Mouse (Mus musculus) heart, postnatal 0 days (tissue): ENCODE measurements at regions not wholly inside any gene's neighbourhood (a gene's known extent, or its start where the extent isn't known, plus 50 kb on each side); places are given as distances from the start of the nearest gene placed in this dataset.

ENCODE experiments used
- ATAC-seq: fragments of 200-750 bp; cut with Nextera tagmentation; 2 replicates; pipeline ENCODE4 v1.8.0; 2017; ENCODE audit warnings: low read depth, moderate number of reproducible peaks, moderate library complexity; ENCODE audit not compliant: insufficient read depth
- DNase-seq: peaks from one replicate; pipeline ENCODE4 v3.0.0-alpha.2; 2016; ENCODE audit warnings: low spot score
- H3K27ac ChIP-seq: fragments of 300-500 bp; sonication (generic); 2 replicates; pipeline ENCODE4 v1.5.1; 2014; ENCODE audit warnings: low read depth, mild to moderate bottlenecking
- H3K27me3 ChIP-seq: fragments of 300-500 bp; sonication (generic); 2 replicates; pipeline ENCODE4 v1.6.1; 2014; ENCODE audit warnings: low read length, mixed read lengths; ENCODE audit not compliant: control insufficient read depth, insufficient read depth
- H3K36me3 ChIP-seq: fragments of 300-500 bp; sonication (generic); replicated peaks from 2 replicates; pipeline ENCODE4 v1.6.1; 2014; ENCODE audit warnings: low read length, mixed read lengths; ENCODE audit not compliant: control insufficient read depth, insufficient read depth
- H3K4me1 ChIP-seq: fragments of 300-500 bp; sonication (generic); 2 replicates; pipeline ENCODE4 v1.6.1; 2014; ENCODE audit warnings: antibody characterized with exemption; ENCODE audit not compliant: control insufficient read depth, insufficient read depth
- H3K4me2 ChIP-seq: fragments of 300-500 bp; sonication (generic); 2 replicates; pipeline ENCODE4 v1.6.1; 2014; ENCODE audit warnings: low read depth, mild to moderate bottlenecking, low read length, moderate library complexity
- H3K4me3 ChIP-seq: fragments of 300-500 bp; sonication (generic); 2 replicates; pipeline ENCODE4 v1.5.1; 2014; ENCODE audit warnings: low read depth, low read length
- H3K9ac ChIP-seq: fragments of 300-500 bp; sonication (generic); replicated peaks from 2 replicates; pipeline ENCODE4 v1.6.1; 2014; ENCODE audit warnings: low read depth, low read length, mixed read lengths
- H3K9me3 ChIP-seq: fragments of 300-500 bp; sonication (generic); replicated peaks from 2 replicates; pipeline ENCODE4 v1.6.1; 2016; ENCODE audit warnings: low read length; ENCODE audit not compliant: control insufficient read depth
- CTCF ChIP-seq: IDR thresholded peaks from 2 replicates; pipeline ENCODE4 v1.5.1; 2016; ENCODE audit warnings: antibody characterized with exemption, control low read depth, low read depth
- EP300 ChIP-seq: IDR thresholded peaks from 2 replicates; pipeline ENCODE4 v1.6.1; 2016; ENCODE audit warnings: antibody characterized with exemption, low read depth
- WGBS: fragments of 180-500 bp; shearing (Covaris S2); extraction: QIAGEN DNeasy Blood & Tissue Kit; methylation state at CpG from one replicate; pipeline ENCODE4 v1.1.7; 2014; 5-methylcytosine and 5-hydroxymethylcytosine counted together

DNA sequence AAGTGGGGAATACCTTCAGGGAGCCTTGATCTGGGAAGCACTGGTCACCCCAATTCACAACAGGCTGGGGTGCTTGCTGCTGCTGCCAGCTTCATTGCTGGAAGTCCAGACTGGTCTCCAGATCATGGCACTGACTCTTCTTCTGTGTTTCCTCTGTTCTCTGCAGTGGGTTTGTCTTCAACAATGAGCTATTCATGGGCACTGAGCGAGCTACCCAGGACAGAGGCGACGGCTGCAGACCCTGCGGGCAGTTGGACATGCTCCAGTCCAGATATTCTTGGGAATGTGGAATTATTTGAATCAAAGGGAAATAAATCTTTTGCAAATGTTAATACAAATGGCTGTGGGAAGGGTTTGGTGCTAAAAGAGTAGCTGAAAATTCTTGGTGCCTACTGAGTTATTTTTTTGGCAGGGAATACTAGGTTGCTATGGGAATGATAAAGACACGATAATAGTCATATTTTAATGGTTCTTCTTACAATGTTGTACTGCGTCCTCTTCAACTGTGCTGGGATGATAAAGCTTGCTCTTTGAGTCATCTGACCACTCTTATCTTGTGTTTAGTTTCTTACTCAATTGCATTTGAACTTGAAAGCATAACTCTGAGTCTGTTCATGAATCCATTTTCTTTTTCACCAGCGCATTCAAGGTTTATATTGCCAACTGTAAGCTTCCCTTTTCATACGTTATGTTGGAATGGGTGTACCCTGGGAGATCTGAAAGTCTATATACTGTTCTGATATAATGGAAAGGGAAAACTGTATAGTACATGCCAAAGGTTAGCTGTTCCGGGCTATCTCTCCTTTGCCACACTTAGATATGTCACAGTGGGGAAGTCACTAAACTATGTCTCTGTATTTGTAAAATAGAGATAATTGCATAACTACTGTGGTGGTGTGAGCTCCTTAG, 120.1 kb upstream of the Map3k1 start:
- no peak overlapping the region for H3K4me2 ChIP-seq
- no peaks in the 10 kb centered on the region for H3K9me3 ChIP-seq
- TF ChIP-seq EP300 (no peak), CTCF (no peak)
- H3K27ac ChIP-seq = no peak overlapping the region
- H3K4me1 ChIP-seq = no peaks in the 10 kb centered on the region
- no peak overlapping the region for H3K4me3 ChIP-seq
- no peaks in the 10 kb centered on the region for H3K27me3 ChIP-seq
- DNase-seq (no peak), ATAC-seq (no peak)
- 70% methylated on average over 9 of the region's 9 CpGs for WGBS
- no peak overlapping the region for H3K9ac ChIP-seq
- no peaks in the 10 kb centered on the region for H3K36me3 ChIP-seq

DNA sequence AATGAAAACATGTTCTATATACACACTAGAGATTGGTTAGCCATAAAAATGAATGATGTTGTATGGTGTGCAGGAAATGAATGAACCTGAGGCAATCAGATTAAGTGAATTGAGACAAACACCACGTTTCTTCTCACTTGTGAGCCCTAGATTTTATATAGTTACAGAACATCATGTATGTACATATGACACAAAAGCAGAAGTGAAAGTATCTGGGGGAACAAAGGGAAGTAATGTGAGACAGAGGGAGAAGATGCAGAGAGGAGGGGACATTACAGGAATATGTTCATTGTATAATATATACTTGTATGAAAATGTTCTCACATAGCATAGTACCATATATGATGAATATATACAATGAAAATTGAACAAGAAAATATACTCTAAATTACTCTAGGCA, 121.1 kb upstream of the Map3k1 start:
- Histone ChIP-seq H3K27me3 (no peaks in the 10 kb centered on the region), H3K9me3 (no peaks in the 10 kb centered on the region), H3K36me3 (no peaks in the 10 kb centered on the region), H3K27ac (no peak overlapping the region), H3K4me3 (no peak overlapping the region), H3K9ac (no peak overlapping the region), H3K4me2 (no peak overlapping the region), H3K4me1 (no peaks in the 10 kb centered on the region)
- no peak for TF ChIP-seq CTCF
- no peak for TF ChIP-seq EP300
- ATAC-seq (no peak), DNase-seq (no peak)
- 47% methylated on average over 1 of the region's 1 CpGs for WGBS

DNA sequence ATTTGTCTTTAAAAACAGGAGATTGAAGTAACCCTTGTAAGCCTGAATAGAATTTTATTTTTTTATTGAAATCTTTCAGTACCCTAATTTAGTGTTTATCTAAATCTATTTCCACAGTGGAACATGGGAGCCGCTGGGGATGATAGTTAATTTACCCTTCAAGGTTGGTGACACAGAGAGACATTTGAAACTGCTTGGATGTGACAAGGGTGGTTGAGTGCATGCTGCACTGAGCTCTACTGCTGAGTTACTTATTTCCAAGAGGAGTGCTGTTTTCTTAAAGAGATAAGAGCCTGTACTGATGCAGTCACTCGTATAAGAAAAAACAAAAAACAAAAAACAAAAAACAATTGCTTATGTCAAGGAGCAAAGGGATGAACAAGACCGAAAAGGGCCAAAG, 123.7 kb upstream of the Map3k1 start:
- no peak overlapping the region for H3K4me2 ChIP-seq
- no peaks in the 10 kb centered on the region for H3K36me3 ChIP-seq
- H3K9me3 ChIP-seq = no peaks in the 10 kb centered on the region
- TF ChIP-seq CTCF = no peak
- TF ChIP-seq EP300 = no peak
- WGBS = 61% methylated on average over 3 of the region's 3 CpGs
- DNase-seq (no peak), ATAC-seq (no peak)
- no peak overlapping the region for H3K9ac ChIP-seq
- no peaks in the 10 kb centered on the region for H3K27me3 ChIP-seq
- no peak overlapping the region for H3K4me3 ChIP-seq
- H3K4me1 ChIP-seq = peaks cover 13% of the 10 kb centered on the region
- H3K27ac ChIP-seq = no peak overlapping the region

DNA sequence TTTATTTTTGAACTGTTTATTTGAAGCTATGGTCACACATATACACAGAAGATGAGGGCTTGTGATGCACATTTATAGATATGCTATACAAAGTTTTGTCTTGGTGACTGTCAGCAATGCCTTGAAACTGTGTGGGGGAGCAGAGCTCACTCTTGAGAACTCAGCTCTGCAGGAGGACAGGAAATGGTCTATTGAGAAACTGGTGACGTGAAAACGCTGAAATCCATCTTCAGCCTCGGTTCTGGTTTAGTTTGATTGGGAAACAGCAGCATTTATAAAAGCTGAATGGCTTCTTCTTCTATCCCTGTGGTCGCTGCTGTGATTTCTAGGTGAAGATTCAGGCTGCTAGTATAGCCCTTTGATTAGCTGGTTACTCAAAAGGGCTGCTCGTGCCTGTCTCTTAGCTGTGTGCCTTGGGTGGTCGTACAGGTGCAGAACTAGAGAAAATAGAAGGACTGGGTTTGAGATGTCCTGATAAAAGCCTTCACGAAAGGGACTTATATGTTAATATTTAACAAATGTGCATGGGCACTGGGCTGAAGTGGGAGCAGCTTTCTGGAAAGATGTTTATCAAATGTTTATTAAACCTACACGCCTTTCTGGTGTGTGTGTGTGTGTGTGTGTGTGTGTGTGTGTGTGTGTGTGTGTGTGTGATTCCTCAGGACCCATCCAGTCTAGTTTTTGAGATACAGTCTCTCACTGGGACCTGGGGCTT, 124.9 kb upstream of the Map3k1 start:
- no peak overlapping the region for H3K9ac ChIP-seq
- ATAC-seq = no peak
- WGBS = 66% methylated on average over 8 of the region's 8 CpGs
- H3K27ac ChIP-seq = no peak overlapping the region
- H3K4me1 ChIP-seq = peaks cover 13% of the 10 kb centered on the region
- no peaks in the 10 kb centered on the region for H3K27me3 ChIP-seq
- no peaks in the 10 kb centered on the region for H3K36me3 ChIP-seq
- no peak overlapping the region for H3K4me3 ChIP-seq
- H3K4me2 ChIP-seq = no peak overlapping the region
- no peak for DNase-seq
- no peaks in the 10 kb centered on the region for H3K9me3 ChIP-seq
- TF ChIP-seq EP300 = no peak
- TF ChIP-seq CTCF = no peak

DNA sequence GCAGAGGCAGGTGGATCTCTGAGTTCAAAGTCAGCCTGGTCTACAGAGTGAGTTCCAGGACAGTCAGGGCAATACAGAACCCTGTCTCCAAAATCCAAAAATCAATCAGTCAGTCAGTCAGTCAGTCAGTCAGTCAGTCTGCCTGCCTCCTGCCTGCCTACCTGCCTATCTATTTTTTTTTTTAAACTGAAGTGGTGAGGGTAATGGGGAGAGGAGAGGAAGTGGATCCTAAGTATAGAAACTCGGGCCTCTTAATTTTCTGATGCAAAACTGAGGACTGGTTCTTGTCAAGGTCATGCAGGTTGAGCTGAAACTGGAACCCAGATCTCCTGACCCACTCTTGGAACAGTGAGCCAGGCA, 126.9 kb upstream of the Map3k1 start:
- Histone ChIP-seq H3K36me3 (no peaks in the 10 kb centered on the region), H3K27ac (no peak overlapping the region), H3K27me3 (no peaks in the 10 kb centered on the region), H3K4me2 (no peak overlapping the region), H3K4me1 (peaks cover 25% of the 10 kb centered on the region), H3K9me3 (no peaks in the 10 kb centered on the region), H3K4me3 (no peak overlapping the region), H3K9ac (no peak overlapping the region)
- 30% methylated on average over 1 of the region's 1 CpGs for WGBS
- TF ChIP-seq EP300 (no peak), CTCF (no peak)
- ATAC-seq = no peak; the same call in 1 of the 2 replicates
- DNase-seq = no peak
